Mouse (Mus musculus) testis, postnatal 10 days (tissue): ENCODE data around the gene S100a2.
A peak's percentile ranks its signal among the peaks of the same experiment; 100 is the strongest.

Source experiments
- DNase-seq: peaks from one replicate; pipeline ENCODE4 v3.0.0; 2021; ENCODE audit warnings: low spot score

Gene S100a2

GRCm38 (mm10) chr3:90589947-90590346 lies at the start of gene S100a2:
S100a2 (plus strand) TSS chr3:90590247.
- DNase-seq, result no peak

- no peak for DNase-seq
Observed at GRCm38 (mm10) chr3:90540904-90541303, 49.1 kb upstream of the S100a2 start.

- DNase-seq, result no peak
Observed at GRCm38 (mm10) chr3:90549676-90550420, 40.2 kb upstream of the S100a2 start.

- no peak for DNase-seq
Observed at GRCm38 (mm10) chr3:90550421-90550790, 39.6 kb upstream of the S100a2 start.

- DNase-seq, result no peak
Observed at GRCm38 (mm10) chr3:90552231-90552630, 37.8 kb upstream of the S100a2 start.

- no peak for DNase-seq
Observed at GRCm38 (mm10) chr3:90555954-90556353, 34.1 kb upstream of the S100a2 start.

- DNase-seq, result no peak
Observed at GRCm38 (mm10) chr3:90560008-90560628, 29.9 kb upstream of the S100a2 start, which contains the start of gene S100a3. S100a3 (plus strand) TSS chr3:90560578.

GRCm38 (mm10) chr3:90574691-90575090 lies 15.4 kb upstream of the S100a2 start:
- no peak for DNase-seq

- no peak for DNase-seq
Observed at GRCm38 (mm10) chr3:90575320-90575719, 14.7 kb upstream of the S100a2 start.

GRCm38 (mm10) chr3:90576351-90577001 lies 13.6 kb upstream of the S100a2 start:
- no peak for DNase-seq

GRCm38 (mm10) chr3:90579433-90579832 lies 10.6 kb upstream of the S100a2 start:
- DNase-seq, result no peak

GRCm38 (mm10) chr3:90581141-90581540 lies 8.9 kb upstream of the S100a2 start:
- DNase-seq, result no peak

GRCm38 (mm10) chr3:90582156-90582555 lies 7.9 kb upstream of the S100a2 start:
- no peak for DNase-seq

GRCm38 (mm10) chr3:90582556-90582955 lies 7.5 kb upstream of the S100a2 start:
- DNase-seq, result no peak

- no peak for DNase-seq
Observed at GRCm38 (mm10) chr3:90583893-90584292, 6.2 kb upstream of the S100a2 start.

GRCm38 (mm10) chr3:90585595-90585994 lies 4.5 kb upstream of the S100a2 start:
- peak; percentile 65 for DNase-seq

GRCm38 (mm10) chr3:90586016-90586643 lies 3.9 kb upstream of the S100a2 start:
- DNase-seq, result no peak

GRCm38 (mm10) chr3:90586906-90587305 lies 3.1 kb upstream of the S100a2 start:
- peak; percentile 56 for DNase-seq

GRCm38 (mm10) chr3:90587361-90588101 lies 2.5 kb upstream of the S100a2 start:
- DNase-seq, result no peak

- DNase-seq, result no peak
Observed at GRCm38 (mm10) chr3:90589390-90589789, 657 bp upstream of the S100a2 start.

- DNase-seq, result no peak
Observed at GRCm38 (mm10) chr3:90594466-90594865, 4.4 kb downstream of the S100a2 start.

- DNase-seq, result no peak
Observed at GRCm38 (mm10) chr3:90595556-90595955, 5.5 kb downstream of the S100a2 start.
